Mouse (Mus musculus): ENCODE data around the gene Celf1. TPM values are rescaled to one million over a fixed set of nuclear protein-coding genes. Genes with fewer than 3 reads are reported as not detected.
"Not testable (repeated sequence)": the region's sequence is repeated elsewhere in the genome, so short reads cannot be mapped to it uniquely, and the experiment has no call there.

Gene Celf1
- polyA plus RNA-seq, 1 experiment from 2014 or later: 98.2 TPM

- no peak overlapping the region for H3K4me3 ChIP-seq
- no peak overlapping the region for H3K9ac ChIP-seq
- H3K9me3 ChIP-seq (replicated peaks): no peaks in the 10 kb centered on the region
- no peak overlapping the region for H3K4me2 ChIP-seq
- ATAC-seq (replicated peaks; ENCODE audit: insufficient number of reproducible peaks, insufficient read depth, low FRiP score, low read depth): no peak
- peaks cover 12% of the 10 kb centered on the region for H3K36me3 ChIP-seq
- 86% methylated on average over 1 of the region's 1 CpGs for WGBS
- no peak overlapping the region for H3K27ac ChIP-seq
- no peaks in the 10 kb centered on the region for H3K27me3 ChIP-seq
- H3K4me1 ChIP-seq (replicated peaks): 0 out of 2 replicates have a peak, but pooled peaks cover 3% of the 10 kb centered on the region
These were observed 83.8 kb downstream of the Celf1 start for GRCm38 (mm10) chr2:91023956-91024355.

GRCm38 (mm10) chr2:91025081-91025516 is 84.9 kb downstream of the Celf1 start:
- 92% methylated on average over 1 of the region's 1 CpGs for WGBS
- Histone ChIP-seq H3K4me2 (no peak overlapping the region), H3K36me3 (peaks cover 6% of the 10 kb centered on the region), H3K4me3 (no peak overlapping the region), H3K27me3 (no peaks in the 10 kb centered on the region), H3K9ac (no peak overlapping the region), H3K4me1 (replicated peaks) (0 out of 2 replicates have a peak, but pooled peaks cover 3% of the 10 kb centered on the region), H3K27ac (no peak overlapping the region), H3K9me3 (replicated peaks) (no peaks in the 10 kb centered on the region)
- no peak for ATAC-seq (replicated peaks; ENCODE audit: insufficient number of reproducible peaks, insufficient read depth, low FRiP score, low read depth)

DNA sequence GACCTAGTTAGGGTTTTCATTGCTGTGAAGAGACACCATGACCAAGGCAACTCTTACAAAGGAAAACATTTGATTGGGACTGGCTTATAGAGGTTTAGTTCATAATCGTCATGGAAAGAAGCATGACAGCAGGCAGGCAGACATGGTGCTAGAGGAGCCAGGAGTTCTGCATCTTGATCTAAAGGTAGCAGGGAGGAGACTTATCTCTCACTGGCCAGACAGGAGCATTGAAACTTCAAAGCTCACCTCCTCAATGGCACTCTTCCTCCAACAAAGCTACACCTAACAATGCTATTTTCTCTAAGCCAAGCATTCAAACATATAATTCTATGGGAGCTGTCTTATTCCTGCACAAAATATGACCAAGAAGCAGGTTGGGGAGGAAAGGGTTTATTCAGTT is 86.3 kb downstream of the Celf1 start:
- Histone ChIP-seq H3K9me3 (replicated peaks) (no peaks in the 10 kb centered on the region), H3K4me1 (replicated peaks) (0 out of 2 replicates have a peak, but pooled peaks cover 3% of the 10 kb centered on the region), H3K27me3 (no peaks in the 10 kb centered on the region), H3K4me3 (no peak overlapping the region), H3K4me2 (no peak overlapping the region), H3K9ac (no peak overlapping the region), H3K36me3 (no peaks in the 10 kb centered on the region; the same call in 1 of the 2 replicates), H3K27ac (no peak overlapping the region)
- WGBS: 78% methylated on average over 1 of the region's 1 CpGs
- ATAC-seq (replicated peaks; ENCODE audit: insufficient number of reproducible peaks, insufficient read depth, low FRiP score, low read depth): no peak

DNA sequence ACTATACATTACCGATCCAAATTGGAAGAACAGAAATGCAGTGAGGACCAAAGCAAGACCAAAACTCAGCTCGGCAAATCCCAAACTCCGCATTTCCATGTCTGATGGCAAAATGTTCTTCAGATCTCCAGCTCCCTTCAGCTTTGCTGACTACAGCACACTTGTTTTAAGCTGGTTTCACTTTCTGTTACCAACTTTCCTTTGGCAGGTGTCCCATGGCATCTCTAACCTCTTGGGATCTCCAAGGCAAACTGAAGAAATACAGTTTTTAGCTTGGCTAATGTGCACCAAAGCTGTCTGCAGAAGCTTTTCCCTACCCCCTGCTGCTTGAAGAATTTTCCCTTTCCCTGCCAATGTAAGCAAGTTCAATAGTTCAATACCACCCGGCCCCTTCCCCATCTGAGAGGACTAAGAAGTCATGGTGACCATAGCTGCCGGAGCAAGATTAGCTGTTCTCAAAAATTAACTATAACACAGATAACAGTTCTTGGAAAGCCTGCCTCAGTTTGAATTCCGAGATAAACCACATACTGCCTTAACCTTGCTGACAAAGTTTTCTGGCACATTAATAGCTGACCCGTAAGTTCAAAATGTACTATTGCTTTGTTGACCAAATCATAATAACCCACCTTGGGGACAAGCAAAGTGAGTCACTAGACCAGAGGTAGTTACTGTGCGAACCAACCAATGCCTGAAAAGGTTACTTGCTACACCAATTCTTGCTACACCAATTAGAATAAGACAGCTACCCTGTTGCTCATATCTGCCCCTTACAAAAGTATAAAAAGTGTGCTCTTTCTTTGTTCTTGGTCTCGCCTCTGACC is 87.4 kb downstream of the Celf1 start:
- Histone ChIP-seq H3K36me3 (no peaks in the 10 kb centered on the region), H3K4me1 (replicated peaks) (0 out of 2 replicates have a peak, but pooled peaks cover 3% of the 10 kb centered on the region), H3K4me3 (no peak overlapping the region), H3K9me3 (replicated peaks) (no peaks in the 10 kb centered on the region), H3K27ac (no peak overlapping the region), H3K4me2 (no peak overlapping the region), H3K27me3 (no peaks in the 10 kb centered on the region), H3K9ac (no peak overlapping the region)
- ATAC-seq (replicated peaks; ENCODE audit: insufficient number of reproducible peaks, insufficient read depth, low FRiP score, low read depth): no peak
- WGBS: 74% methylated on average over 9 of the region's 9 CpGs

DNA sequence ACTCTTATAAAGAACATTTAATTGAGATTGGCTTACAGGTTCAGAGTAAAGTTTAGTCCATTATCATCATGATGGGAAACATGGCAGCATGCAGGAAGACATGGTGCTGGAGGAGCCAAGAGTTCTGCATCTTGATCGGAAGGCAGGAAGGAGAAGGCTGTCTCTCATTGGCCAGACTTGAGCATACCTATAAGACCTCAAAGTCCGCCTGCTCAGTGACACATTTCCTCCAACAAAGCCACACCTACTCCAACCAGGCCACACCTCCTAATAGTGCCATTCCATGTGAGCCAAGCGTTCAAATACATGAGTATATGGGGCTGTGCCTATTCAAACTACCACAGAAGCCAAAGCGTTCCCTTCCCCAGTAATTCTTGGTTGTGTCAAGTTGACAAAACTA is 91.0 kb downstream of the Celf1 start:
- H3K27ac ChIP-seq: no peak overlapping the region
- no peak overlapping the region for H3K4me2 ChIP-seq
- H3K36me3 ChIP-seq: no peaks in the 10 kb centered on the region
- no peak for ATAC-seq (replicated peaks; ENCODE audit: insufficient number of reproducible peaks, insufficient read depth, low FRiP score, low read depth)
- H3K9ac ChIP-seq: no peak overlapping the region
- peaks cover 16% of the 10 kb centered on the region for H3K4me1 ChIP-seq (replicated peaks)
- no peaks in the 10 kb centered on the region for H3K27me3 ChIP-seq
- H3K9me3 ChIP-seq (replicated peaks): no peaks in the 10 kb centered on the region
- H3K4me3 ChIP-seq: no peak overlapping the region
- WGBS: 76% methylated on average over 4 of the region's 4 CpGs

- WGBS: 28% methylated on average over 3 of the region's 3 CpGs
- no peak overlapping the region for H3K9ac ChIP-seq
- ATAC-seq (replicated peaks; ENCODE audit: insufficient number of reproducible peaks, insufficient read depth, low FRiP score, low read depth): no peak
- H3K36me3 ChIP-seq: no peaks in the 10 kb centered on the region
- H3K27me3 ChIP-seq: no peaks in the 10 kb centered on the region
- H3K4me3 ChIP-seq: no peak overlapping the region
- H3K27ac ChIP-seq: no peak overlapping the region
- H3K4me1 ChIP-seq (replicated peaks): peaks cover 20% of the 10 kb centered on the region
- H3K9me3 ChIP-seq (replicated peaks): no peaks in the 10 kb centered on the region
- H3K4me2 ChIP-seq: no peak overlapping the region
These were observed 92.8 kb downstream of the Celf1 start for GRCm38 (mm10) chr2:91033000-91033399.

- Histone ChIP-seq H3K4me3 (peak within 1 kb of the TSS; percentile 35), H3K4me1 (replicated peaks) (peaks cover 20% of the 10 kb centered on the region), H3K9me3 (replicated peaks) (no peaks in the 10 kb centered on the region), H3K27me3 (no peaks in the 10 kb centered on the region), H3K36me3 (no peaks in the 10 kb centered on the region), H3K4me2 (peak within 1 kb of the TSS; percentile 55), H3K27ac (peak within 1 kb of the TSS; percentile 79), H3K9ac (peak within 1 kb of the TSS; percentile 44)
- ATAC-seq (replicated peaks; ENCODE audit: insufficient number of reproducible peaks, insufficient read depth, low FRiP score, low read depth): peak; percentile 82
- WGBS: 35% methylated on average over 9 of the region's 9 CpGs
These were observed 95.2 kb downstream of the Celf1 start, which contains the start of gene Rapsn for GRCm38 (mm10) chr2:91035385-91035784. TSS of gene Rapsn (plus strand) at chr2:91035620.

DNA sequence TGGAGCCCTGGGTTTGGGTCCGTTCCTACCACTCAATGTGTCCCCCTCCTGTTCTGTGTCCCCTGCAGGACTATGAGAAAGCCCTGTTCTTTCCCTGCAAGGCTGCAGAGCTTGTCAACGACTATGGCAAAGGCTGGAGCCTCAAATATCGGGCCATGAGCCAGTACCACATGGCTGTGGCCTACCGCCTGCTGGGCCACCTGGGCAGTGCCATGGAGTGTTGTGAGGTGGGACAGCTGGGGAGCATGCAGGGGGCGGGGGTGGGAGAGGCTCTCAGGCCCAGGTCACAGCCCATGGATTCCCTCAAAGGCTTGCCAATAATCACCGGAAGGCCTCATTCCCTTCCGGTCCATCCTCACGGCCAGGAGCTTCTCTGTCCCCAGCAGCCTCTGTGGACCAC is 101.6 kb downstream of the Celf1 start:
- Histone ChIP-seq H3K4me3 (no peak overlapping the region), H3K9me3 (replicated peaks) (no peaks in the 10 kb centered on the region), H3K27ac (no peak overlapping the region), H3K9ac (no peak overlapping the region), H3K27me3 (no peaks in the 10 kb centered on the region), H3K4me1 (replicated peaks) (peaks cover 10% of the 10 kb centered on the region), H3K36me3 (no peaks in the 10 kb centered on the region), H3K4me2 (no peak overlapping the region)
- 71% methylated on average over 8 of the region's 8 CpGs for WGBS
- no peak for ATAC-seq (replicated peaks; ENCODE audit: insufficient number of reproducible peaks, insufficient read depth, low FRiP score, low read depth)

GRCm38 (mm10) chr2:91042651-91043398 is 102.6 kb downstream of the Celf1 start:
- no peak overlapping the region for H3K4me3 ChIP-seq
- peaks cover 10% of the 10 kb centered on the region for H3K4me1 ChIP-seq (replicated peaks)
- ATAC-seq (replicated peaks; ENCODE audit: insufficient number of reproducible peaks, insufficient read depth, low FRiP score, low read depth): no peak
- H3K36me3 ChIP-seq: no peaks in the 10 kb centered on the region
- H3K27ac ChIP-seq: no peak overlapping the region
- no peaks in the 10 kb centered on the region for H3K9me3 ChIP-seq (replicated peaks)
- no peak overlapping the region for H3K4me2 ChIP-seq
- 59% methylated on average over 21 of the region's 21 CpGs for WGBS
- H3K9ac ChIP-seq: no peak overlapping the region
- H3K27me3 ChIP-seq: no peaks in the 10 kb centered on the region

- WGBS: 67% methylated on average over 13 of the region's 13 CpGs
- no peak for ATAC-seq (replicated peaks; ENCODE audit: insufficient number of reproducible peaks, insufficient read depth, low FRiP score, low read depth)
- Histone ChIP-seq H3K27me3 (no peaks in the 10 kb centered on the region), H3K9me3 (replicated peaks) (no peaks in the 10 kb centered on the region), H3K9ac (no peak overlapping the region), H3K27ac (0 out of 2 replicates have a peak overlapping the region, but pooled peaks have one; percentile 1), H3K4me2 (no peak overlapping the region), H3K36me3 (no peaks in the 10 kb centered on the region), H3K4me3 (no peak overlapping the region), H3K4me1 (replicated peaks) (peaks cover 10% of the 10 kb centered on the region)
These were observed 104.5 kb downstream of the Celf1 start for GRCm38 (mm10) chr2:91044727-91045126.

DNA sequence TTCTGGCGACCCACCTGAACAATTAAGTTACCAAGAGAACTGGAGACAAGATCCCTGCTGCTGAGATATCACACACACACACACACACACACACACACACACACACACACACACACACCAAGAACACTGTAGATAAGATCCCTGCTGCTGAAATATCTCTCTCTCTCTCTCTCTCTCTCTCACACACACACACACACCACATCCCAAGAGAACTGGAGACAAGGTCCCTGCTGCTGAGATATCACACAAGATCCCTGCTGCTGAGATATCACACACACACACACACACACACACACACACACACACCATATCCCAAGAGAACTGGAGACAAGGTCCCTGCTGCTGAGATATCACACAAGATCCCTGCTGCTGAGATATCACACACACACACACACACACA is 105.6 kb downstream of the Celf1 start:
- H3K4me3 ChIP-seq; ATAC-seq (replicated peaks; ENCODE audit: insufficient number of reproducible peaks, insufficient read depth, low FRiP score, low read depth); H3K27ac ChIP-seq; H3K4me1 ChIP-seq (replicated peaks); H3K4me2 ChIP-seq; H3K36me3 ChIP-seq; H3K27me3 ChIP-seq; H3K9ac ChIP-seq; H3K9me3 ChIP-seq (replicated peaks): not testable (repeated sequence)
- WGBS: 78% methylated on average over 1 of the region's 1 CpGs
